Mouse (Mus musculus): ENCODE data around the gene Tcf23. TPM values are rescaled to one million over a fixed set of nuclear protein-coding genes. Genes with fewer than 3 reads are reported as not detected.

The Tcf23 gene
- polyA plus RNA-seq, 1 experiment = not detected

- no peak for TF ChIP-seq POLR2A (IDR thresholded peaks at IDR 0.05; ENCODE audit: borderline replicate concordance, low read depth, low read length)
- no peak for TF ChIP-seq CTCF (IDR thresholded peaks at IDR 0.05; ENCODE audit: low read depth, low read length)
- Histone ChIP-seq H3K4me1 (ENCODE audit: control insufficient read depth, insufficient read depth, low read length) (peaks cover 35% of the 10 kb centered on the region), H3K27ac (ENCODE audit: insufficient read depth, low read depth, low read length) (no peak overlapping the region), H3K4me3 (ENCODE audit: insufficient read depth, low read length) (no peak overlapping the region; the same call in 1 of the 2 replicates)
Measured at GRCm38 (mm10) chr5:30957891-30958290, 10.6 kb upstream of the Tcf23 start.

GRCm38 (mm10) chr5:30959198-30959854 lies 9.1 kb upstream of the Tcf23 start:
- no peak for TF ChIP-seq POLR2A (IDR thresholded peaks at IDR 0.05; ENCODE audit: borderline replicate concordance, low read depth, low read length)
- TF ChIP-seq CTCF (IDR thresholded peaks at IDR 0.05; ENCODE audit: low read depth, low read length) = no peak
- H3K4me1 ChIP-seq (ENCODE audit: control insufficient read depth, insufficient read depth, low read length) = peaks cover 33% of the 10 kb centered on the region
- H3K27ac ChIP-seq (ENCODE audit: insufficient read depth, low read depth, low read length) = peak overlapping the region; percentile 67
- H3K4me3 ChIP-seq (ENCODE audit: insufficient read depth, low read length) = peak overlapping the region; percentile 89

GRCm38 (mm10) chr5:30959966-30960501 lies 8.4 kb upstream of the Tcf23 start, which contains the start of gene Preb:
Gene Preb (minus strand): TSS chr5:30960361.
- H3K4me1 ChIP-seq (ENCODE audit: control insufficient read depth, insufficient read depth, low read length) = peaks cover 33% of the 10 kb centered on the region
- H3K27ac ChIP-seq (ENCODE audit: insufficient read depth, low read depth, low read length) = peak within 1 kb of the TSS; percentile 95
- peak within 1 kb of the TSS; percentile 89 for H3K4me3 ChIP-seq (ENCODE audit: insufficient read depth, low read length)
- no peak for TF ChIP-seq POLR2A (IDR thresholded peaks at IDR 0.05; ENCODE audit: borderline replicate concordance, low read depth, low read length)
- no peak for TF ChIP-seq CTCF (IDR thresholded peaks at IDR 0.05; ENCODE audit: low read depth, low read length)

GRCm38 (mm10) chr5:30960814-30961213 lies 7.6 kb upstream of the Tcf23 start:
- Histone ChIP-seq H3K4me3 (ENCODE audit: insufficient read depth, low read length) (peak overlapping the region; percentile 56), H3K27ac (ENCODE audit: insufficient read depth, low read depth, low read length) (peak overlapping the region; percentile 95), H3K4me1 (ENCODE audit: control insufficient read depth, insufficient read depth, low read length) (peaks cover 38% of the 10 kb centered on the region)
- TF ChIP-seq POLR2A (IDR thresholded peaks at IDR 0.05; ENCODE audit: borderline replicate concordance, low read depth, low read length) (no peak), CTCF (IDR thresholded peaks at IDR 0.05; ENCODE audit: low read depth, low read length) (no peak)

- Histone ChIP-seq H3K4me1 (ENCODE audit: control insufficient read depth, insufficient read depth, low read length) (peaks cover 44% of the 10 kb centered on the region), H3K4me3 (ENCODE audit: insufficient read depth, low read length) (0 out of 2 replicates have a peak overlapping the region, but pooled peaks have one; percentile 4), H3K27ac (ENCODE audit: insufficient read depth, low read depth, low read length) (peak overlapping the region; percentile 95)
- TF ChIP-seq POLR2A (IDR thresholded peaks at IDR 0.05; ENCODE audit: borderline replicate concordance, low read depth, low read length) = no peak
- TF ChIP-seq CTCF (IDR thresholded peaks at IDR 0.05; ENCODE audit: low read depth, low read length) = no peak
Measured at GRCm38 (mm10) chr5:30961545-30962505, 6.6 kb upstream of the Tcf23 start.

GRCm38 (mm10) chr5:30963916-30964315 lies 4.5 kb upstream of the Tcf23 start:
- Histone ChIP-seq H3K27ac (ENCODE audit: insufficient read depth, low read depth, low read length) (no peak overlapping the region), H3K4me1 (ENCODE audit: control insufficient read depth, insufficient read depth, low read length) (peaks cover 31% of the 10 kb centered on the region), H3K4me3 (ENCODE audit: insufficient read depth, low read length) (no peak overlapping the region)
- TF ChIP-seq CTCF (IDR thresholded peaks at IDR 0.05; ENCODE audit: low read depth, low read length) (no peak), POLR2A (IDR thresholded peaks at IDR 0.05; ENCODE audit: borderline replicate concordance, low read depth, low read length) (no peak)

GRCm38 (mm10) chr5:30966189-30966588 lies 2.3 kb upstream of the Tcf23 start:
- peaks cover 22% of the 10 kb centered on the region for H3K4me1 ChIP-seq (ENCODE audit: control insufficient read depth, insufficient read depth, low read length)
- no peak overlapping the region for H3K27ac ChIP-seq (ENCODE audit: insufficient read depth, low read depth, low read length)
- TF ChIP-seq POLR2A (IDR thresholded peaks at IDR 0.05; ENCODE audit: borderline replicate concordance, low read depth, low read length) = no peak
- TF ChIP-seq CTCF (IDR thresholded peaks at IDR 0.05; ENCODE audit: low read depth, low read length) = no peak
- H3K4me3 ChIP-seq (ENCODE audit: insufficient read depth, low read length) = no peak overlapping the region

GRCm38 (mm10) chr5:30969440-30969839 lies 978 bp downstream of the Tcf23 start:
- TF ChIP-seq POLR2A (IDR thresholded peaks at IDR 0.05; ENCODE audit: borderline replicate concordance, low read depth, low read length) (no peak), CTCF (IDR thresholded peaks at IDR 0.05; ENCODE audit: low read depth, low read length) (no peak)
- no peak overlapping the region for H3K4me3 ChIP-seq (ENCODE audit: insufficient read depth, low read length)
- peaks cover 11% of the 10 kb centered on the region for H3K4me1 ChIP-seq (ENCODE audit: control insufficient read depth, insufficient read depth, low read length)
- no peak overlapping the region for H3K27ac ChIP-seq (ENCODE audit: insufficient read depth, low read depth, low read length)

GRCm38 (mm10) chr5:30974870-30975656 lies 6.6 kb downstream of the Tcf23 start:
- no peak overlapping the region for H3K4me3 ChIP-seq (ENCODE audit: insufficient read depth, low read length)
- H3K27ac ChIP-seq (ENCODE audit: insufficient read depth, low read depth, low read length) = no peak overlapping the region
- H3K4me1 ChIP-seq (ENCODE audit: control insufficient read depth, insufficient read depth, low read length) = no peaks in the 10 kb centered on the region
- TF ChIP-seq POLR2A (IDR thresholded peaks at IDR 0.05; ENCODE audit: borderline replicate concordance, low read depth, low read length) (no peak), CTCF (IDR thresholded peaks at IDR 0.05; ENCODE audit: low read depth, low read length) (no peak)
